Mouse (Mus musculus) midbrain, embryonic 16.5 days (tissue): ENCODE data around the gene Pdia5. TPM values are rescaled to one million over a fixed set of nuclear protein-coding genes. Genes with fewer than 3 reads are reported as not detected.

Source experiments
- ATAC-seq: fragments of 200-750 bp; cut with Nextera tagmentation; 2 replicates; pipeline ENCODE4 v1.8.0; 2017; ENCODE audit warnings: moderate TSS enrichment
- H3K27ac ChIP-seq: fragments of 300-500 bp; sonication (generic); 2 replicates; pipeline ENCODE4 v1.5.1; 2014; ENCODE audit warnings: mild to moderate bottlenecking, low read length, mixed read lengths
- H3K27me3 ChIP-seq: fragments of 300-500 bp; sonication (generic); 2 replicates; pipeline ENCODE4 v1.6.1; 2014; ENCODE audit warnings: low read depth, low read length, mixed read lengths; ENCODE audit not compliant: control insufficient read depth, insufficient read depth
- H3K36me3 ChIP-seq: fragments of 300-500 bp; sonication (generic); 2 replicates; pipeline ENCODE4 v1.6.1; 2014; ENCODE audit warnings: mild to moderate bottlenecking, low read length, moderate library complexity, mixed read lengths; ENCODE audit not compliant: control insufficient read depth, insufficient read depth
- H3K4me1 ChIP-seq: fragments of 300-500 bp; sonication (generic); 2 replicates; pipeline ENCODE4 v1.6.1; 2014; ENCODE audit warnings: mild to moderate bottlenecking, low read length, mixed read lengths; ENCODE audit not compliant: control insufficient read depth, insufficient read depth
- H3K4me2 ChIP-seq: fragments of 300-500 bp; sonication (generic); 2 replicates; pipeline ENCODE4 v1.6.1; 2014; ENCODE audit warnings: mild to moderate bottlenecking, low read length, mixed read lengths
- H3K4me3 ChIP-seq: fragments of 300-500 bp; sonication (generic); 2 replicates; pipeline ENCODE4 v1.5.1; 2014; ENCODE audit warnings: low read depth, mild to moderate bottlenecking, low read length, moderate library complexity, mixed read lengths
- H3K9ac ChIP-seq: fragments of 300-500 bp; sonication (generic); 2 replicates; pipeline ENCODE4 v1.6.1; 2014; ENCODE audit warnings: low read depth, low read length, mixed read lengths
- H3K9me3 ChIP-seq: fragments of 300-500 bp; sonication (generic); replicated peaks from 2 replicates; pipeline ENCODE4 v1.6.1; 2014; ENCODE audit warnings: mild to moderate bottlenecking, low read length, mixed read lengths; ENCODE audit not compliant: control insufficient read depth, poor library complexity, severe bottlenecking
- WGBS: fragments of 180-500 bp; shearing (Covaris S2); extraction: QIAGEN DNeasy Blood & Tissue Kit; methylation state at CpG from one replicate; pipeline ENCODE4 v1.1.7; 2014; 5-methylcytosine and 5-hydroxymethylcytosine counted together
- polyA plus RNA-seq: library from polyadenylated mRNA; unstranded; fragments of >200 nt; fragmentation: Nextera tagmentation; extraction: Ambion mirVana; gene quantifications from 2 replicates; pipeline ENCODE4 v1.2.1, GENCODE M21; 2015

Gene Pdia5
- polyA plus RNA-seq, 1 experiment from 2014 or later = 12.0 TPM

DNA sequence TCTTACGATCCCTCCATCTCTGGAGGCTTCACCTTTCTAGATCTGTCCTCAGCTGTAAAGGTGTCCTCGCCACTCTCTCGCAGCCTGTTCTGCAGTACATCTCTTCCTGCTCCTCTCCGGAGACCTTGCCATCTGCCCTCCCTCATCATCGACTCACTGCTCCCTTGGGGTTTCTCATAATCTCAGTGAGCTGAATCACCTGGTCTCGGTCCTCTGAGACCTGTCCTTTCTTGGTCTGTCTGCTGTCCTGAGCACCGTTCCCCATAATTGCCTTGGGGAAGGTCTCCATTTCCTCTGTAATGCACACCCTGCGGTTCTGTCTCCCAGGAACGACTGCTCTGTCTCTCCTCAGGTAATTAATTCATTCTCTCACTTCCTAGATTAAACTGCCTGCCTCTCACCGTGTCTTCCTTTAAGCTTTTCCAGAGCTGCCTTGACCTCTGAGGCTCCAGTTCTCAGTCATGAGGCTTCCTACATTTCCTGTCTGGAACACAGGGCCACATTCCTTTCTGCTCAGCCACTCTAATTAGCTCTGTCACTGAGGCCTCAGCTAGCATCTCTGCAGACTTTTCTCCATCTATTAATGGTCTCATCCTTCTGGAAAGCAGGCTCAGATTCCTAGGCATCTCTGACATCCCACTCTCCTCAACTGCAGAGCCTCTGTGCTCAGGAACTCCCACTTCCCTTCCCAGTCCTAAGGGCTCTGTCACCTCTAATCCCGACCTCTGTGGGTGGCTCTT lies 18.8 kb upstream of the Pdia5 start:
- Histone ChIP-seq H3K27me3 (no peaks in the 10 kb centered on the region), H3K4me1 (no peaks in the 10 kb centered on the region), H3K4me2 (no peak overlapping the region), H3K36me3 (no peaks in the 10 kb centered on the region), H3K4me3 (no peak overlapping the region), H3K9me3 (no peaks in the 10 kb centered on the region), H3K9ac (no peak overlapping the region), H3K27ac (no peak overlapping the region)
- ATAC-seq = no peak
- WGBS = 59% methylated on average over 11 of the region's 11 CpGs

DNA sequence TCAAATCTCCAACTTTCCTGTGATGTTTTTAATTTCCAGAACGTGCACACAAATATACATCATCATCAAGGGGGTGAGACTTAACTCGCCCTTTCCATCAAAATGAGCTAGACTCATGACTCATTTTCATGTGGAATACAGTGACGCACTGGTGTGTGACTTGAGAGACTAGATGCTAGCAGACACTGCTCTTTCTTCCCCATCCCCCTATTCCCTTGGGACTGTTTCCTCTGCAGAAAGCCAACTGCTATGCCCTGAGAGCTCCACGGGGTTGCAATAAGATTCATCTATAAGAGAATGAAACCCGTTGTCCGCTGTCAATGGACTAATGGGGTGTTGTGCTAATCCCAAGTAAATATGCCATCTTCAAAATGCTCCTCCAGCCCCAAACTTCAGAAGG lies 17.9 kb upstream of the Pdia5 start:
- no peaks in the 10 kb centered on the region for H3K9me3 ChIP-seq

DNA sequence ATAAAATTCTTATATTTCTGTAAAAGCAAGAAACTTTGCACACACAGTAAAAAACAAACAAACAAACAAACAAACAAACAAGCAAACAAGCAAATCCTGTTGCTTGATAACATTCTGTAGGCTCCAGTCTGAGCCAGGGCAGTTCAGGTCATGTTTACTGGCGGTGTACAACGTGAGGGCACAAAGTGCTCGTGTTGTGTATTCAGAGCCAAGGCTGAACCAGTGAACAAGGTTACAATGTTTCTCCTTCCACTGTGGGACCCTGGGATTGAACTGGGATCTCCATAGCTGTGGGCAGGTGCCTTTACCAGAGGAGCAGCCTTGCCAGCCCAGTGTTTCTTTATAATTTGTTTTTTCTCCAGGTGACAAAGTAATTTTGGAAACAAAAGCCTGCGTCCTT lies 15.1 kb upstream of the Pdia5 start:
- no peaks in the 10 kb centered on the region for H3K36me3 ChIP-seq
- H3K9me3 ChIP-seq = no peaks in the 10 kb centered on the region
- H3K4me3 ChIP-seq = no peak overlapping the region
- no peaks in the 10 kb centered on the region for H3K27me3 ChIP-seq
- no peak overlapping the region for H3K9ac ChIP-seq
- H3K4me2 ChIP-seq = no peak overlapping the region
- H3K27ac ChIP-seq = no peak overlapping the region
- H3K4me1 ChIP-seq = no peaks in the 10 kb centered on the region
- no peak for ATAC-seq
- 89% methylated on average over 4 of the region's 4 CpGs for WGBS

More for the DNA sequence above, 17.9 kb upstream of the Pdia5 start:
- Histone ChIP-seq H3K27me3 (no peaks in the 10 kb centered on the region), H3K27ac (no peak overlapping the region), H3K9ac (no peak overlapping the region), H3K4me1 (no peaks in the 10 kb centered on the region), H3K36me3 (no peaks in the 10 kb centered on the region), H3K4me3 (no peak overlapping the region), H3K4me2 (no peak overlapping the region)
- ATAC-seq = no peak
- 83% methylated on average over 6 of the region's 6 CpGs for WGBS

DNA sequence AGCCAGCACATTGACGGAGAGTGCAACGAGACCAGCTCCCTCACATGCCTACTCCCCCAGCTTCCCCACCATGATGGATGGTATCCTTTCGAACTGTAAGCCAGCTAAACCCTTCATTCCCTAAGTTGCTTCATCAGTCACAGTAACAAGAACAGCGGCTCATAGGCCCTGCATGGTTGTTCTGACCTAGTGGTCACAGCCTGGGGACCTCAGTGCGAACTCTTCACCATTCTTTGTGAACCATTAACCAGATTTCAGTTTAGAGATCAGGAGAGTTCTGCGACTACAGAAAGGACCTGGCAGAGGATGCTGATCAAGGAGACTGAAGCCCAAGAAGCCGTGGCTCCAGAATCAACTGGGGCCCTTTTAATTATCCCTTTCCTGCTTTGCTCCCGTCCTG lies 13.6 kb upstream of the Pdia5 start:
- no peaks in the 10 kb centered on the region for H3K4me1 ChIP-seq
- WGBS = 89% methylated on average over 8 of the region's 8 CpGs
- H3K27ac ChIP-seq = no peak overlapping the region
- no peak overlapping the region for H3K4me2 ChIP-seq
- ATAC-seq = no peak
- H3K4me3 ChIP-seq = no peak overlapping the region
- H3K9me3 ChIP-seq = no peaks in the 10 kb centered on the region
- no peaks in the 10 kb centered on the region for H3K36me3 ChIP-seq
- no peaks in the 10 kb centered on the region for H3K27me3 ChIP-seq
- no peak overlapping the region for H3K9ac ChIP-seq

DNA sequence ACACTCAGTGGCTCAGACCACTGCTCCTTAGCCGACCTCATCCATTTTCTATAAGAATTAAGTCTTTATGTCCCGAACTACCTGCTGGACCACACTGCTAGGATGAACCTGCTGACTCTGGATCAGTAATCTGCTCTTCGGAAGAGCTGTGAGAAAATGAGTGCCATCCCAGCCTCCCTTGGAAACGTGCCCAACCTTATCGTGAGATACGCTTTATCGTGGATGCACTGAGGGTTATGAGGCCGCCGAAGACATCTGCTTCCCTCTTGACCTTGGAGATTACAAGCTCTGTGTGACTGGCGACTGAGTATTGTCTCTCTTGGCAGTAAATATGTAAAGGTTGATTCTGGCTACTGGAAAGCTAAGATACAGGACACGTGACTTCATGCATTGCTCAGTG lies 11.8 kb upstream of the Pdia5 start:
- no peaks in the 10 kb centered on the region for H3K9me3 ChIP-seq
- no peak overlapping the region for H3K27ac ChIP-seq
- no peak overlapping the region for H3K4me3 ChIP-seq
- 85% methylated on average over 11 of the region's 11 CpGs for WGBS
- no peaks in the 10 kb centered on the region for H3K4me1 ChIP-seq
- H3K9ac ChIP-seq = no peak overlapping the region
- no peaks in the 10 kb centered on the region for H3K27me3 ChIP-seq
- no peak overlapping the region for H3K4me2 ChIP-seq
- no peaks in the 10 kb centered on the region for H3K36me3 ChIP-seq
- ATAC-seq = no peak

DNA sequence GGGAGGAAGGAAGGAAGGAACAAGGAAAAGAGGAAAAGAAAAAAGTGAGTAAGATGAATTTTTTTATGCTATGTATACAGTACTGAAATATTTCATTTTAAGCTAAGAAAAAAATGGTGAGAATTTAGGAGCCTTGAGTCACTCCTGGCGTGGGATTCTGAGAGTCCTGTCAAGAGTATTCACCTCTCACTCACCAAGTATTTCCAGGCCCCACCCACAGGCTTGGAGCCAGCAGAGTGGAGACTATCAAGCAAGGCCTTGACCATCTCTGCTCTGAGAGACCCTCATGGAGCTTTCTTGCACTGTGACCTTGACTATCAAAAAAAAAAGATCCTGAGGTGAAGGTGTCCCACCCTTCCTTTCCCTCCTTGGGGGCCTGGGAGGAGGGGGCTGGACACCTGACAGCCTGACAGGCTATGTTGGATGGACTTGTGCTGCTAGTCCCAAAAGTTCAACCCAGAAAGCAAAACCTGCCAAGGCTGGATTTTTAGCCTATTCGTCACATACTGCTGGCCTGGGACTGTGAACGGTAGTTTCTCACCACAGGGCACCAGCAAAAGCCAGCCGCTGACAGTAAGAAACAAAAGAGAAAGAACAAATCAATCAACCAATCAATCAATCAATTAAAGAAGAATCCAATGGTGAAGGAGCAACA lies 10.6 kb upstream of the Pdia5 start:
- Histone ChIP-seq H3K36me3 (no peaks in the 10 kb centered on the region), H3K9ac (no peak overlapping the region), H3K4me3 (no peak overlapping the region), H3K27me3 (no peaks in the 10 kb centered on the region), H3K4me1 (no peaks in the 10 kb centered on the region), H3K9me3 (no peaks in the 10 kb centered on the region), H3K27ac (no peak overlapping the region), H3K4me2 (no peak overlapping the region)
- 78% methylated on average over 4 of the region's 4 CpGs for WGBS
- ATAC-seq = no peak

DNA sequence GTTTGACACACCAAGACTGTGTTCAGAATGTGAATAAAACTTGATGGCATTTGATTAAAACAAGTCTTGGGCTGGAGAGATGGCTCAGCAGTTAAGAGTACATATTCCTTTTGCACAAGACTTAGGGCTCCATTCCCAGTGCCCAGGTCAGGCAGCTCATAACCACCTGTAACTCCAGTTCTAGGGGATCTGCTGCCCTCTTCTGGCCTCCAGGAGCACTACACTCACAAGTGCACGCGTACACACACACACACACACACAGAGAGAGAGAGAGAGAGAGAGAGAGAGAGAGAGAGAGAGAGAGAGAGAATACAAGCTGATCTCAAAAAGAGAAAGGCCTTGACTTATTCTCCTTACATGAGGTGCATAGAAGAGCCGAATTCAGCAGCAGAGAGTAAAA lies 9.7 kb upstream of the Pdia5 start:
- WGBS = 91% methylated on average over 3 of the region's 3 CpGs
- ATAC-seq = no peak
- Histone ChIP-seq H3K4me2 (no peak overlapping the region), H3K36me3 (no peaks in the 10 kb centered on the region), H3K27ac (no peak overlapping the region), H3K4me3 (no peak overlapping the region), H3K27me3 (no peaks in the 10 kb centered on the region), H3K4me1 (no peaks in the 10 kb centered on the region), H3K9me3 (no peaks in the 10 kb centered on the region), H3K9ac (no peak overlapping the region)

DNA sequence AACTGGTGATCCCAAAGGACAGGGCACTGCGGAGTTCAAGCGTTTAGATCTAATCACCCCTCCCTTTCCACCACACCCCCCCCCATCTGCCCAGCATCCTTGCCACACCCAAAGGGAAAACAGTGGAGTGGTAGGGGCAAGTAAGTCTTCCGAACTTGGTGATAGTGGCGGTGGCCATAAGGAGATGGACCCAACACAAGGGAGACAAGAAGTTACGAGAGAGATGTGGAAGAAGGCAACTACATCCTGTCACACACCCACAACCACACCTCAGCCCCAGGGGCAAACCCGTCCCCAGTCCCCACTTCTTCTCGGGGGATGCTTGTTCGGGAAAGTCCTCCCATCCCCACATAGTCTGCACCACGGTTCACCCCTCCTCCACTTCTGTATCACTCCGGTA lies 880 bp downstream of the Pdia5 start:
- Histone ChIP-seq H3K27me3 (no peaks in the 10 kb centered on the region), H3K9me3 (no peaks in the 10 kb centered on the region), H3K9ac (peak overlapping the region; percentile 68), H3K4me3 (peak overlapping the region; percentile 73), H3K4me2 (peak overlapping the region; percentile 86), H3K36me3 (no peaks in the 10 kb centered on the region), H3K27ac (no peak overlapping the region), H3K4me1 (peaks cover 8% of the 10 kb centered on the region; the same call in 1 of the 2 replicates)
- 0 out of 2 replicates have a peak, but pooled peaks have one; percentile 7 for ATAC-seq
- 15% methylated on average over 10 of the region's 10 CpGs for WGBS

DNA sequence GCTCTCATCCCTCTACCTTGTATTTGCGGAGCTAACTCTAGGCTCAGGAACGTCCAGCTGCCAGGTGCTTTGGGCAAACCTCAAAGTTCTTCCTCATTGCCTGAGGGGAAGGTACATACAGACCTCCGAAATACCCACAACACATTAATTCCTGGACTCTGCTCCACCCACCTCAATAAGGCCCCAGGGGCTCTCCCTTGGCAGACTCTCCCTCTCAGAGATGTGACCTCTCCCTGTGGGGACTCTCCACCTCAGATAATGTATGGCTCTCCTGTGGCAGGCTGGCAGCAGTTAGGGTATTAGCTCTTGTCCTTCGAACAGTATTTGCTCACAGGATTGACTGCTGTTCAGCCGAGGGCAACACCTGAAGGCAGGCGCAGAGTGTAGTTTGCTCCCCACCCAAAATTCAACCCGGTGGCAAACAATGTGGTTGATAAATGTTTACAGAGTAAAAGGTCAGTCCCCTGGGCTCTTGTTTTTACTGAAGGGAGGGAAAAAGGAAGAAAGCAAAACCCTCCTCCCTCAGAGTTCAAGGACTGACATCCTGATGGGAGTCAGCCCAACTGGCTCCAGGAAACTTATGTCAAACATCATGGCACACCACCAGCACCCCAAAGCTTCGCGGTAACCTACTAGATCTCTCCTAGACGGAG lies 1.5 kb downstream of the Pdia5 start:
- peaks cover 10% of the 10 kb centered on the region for H3K4me1 ChIP-seq
- no peaks in the 10 kb centered on the region for H3K27me3 ChIP-seq
- peak overlapping the region; percentile 86 for H3K4me2 ChIP-seq
- 50% methylated on average over 10 of the region's 10 CpGs for WGBS
- H3K27ac ChIP-seq = no peak overlapping the region
- H3K4me3 ChIP-seq = peak overlapping the region; percentile 73; the same call in 1 of the 2 replicates
- no peak for ATAC-seq
- H3K9me3 ChIP-seq = no peaks in the 10 kb centered on the region
- no peaks in the 10 kb centered on the region for H3K36me3 ChIP-seq
- no peak overlapping the region for H3K9ac ChIP-seq
